Mouse (Mus musculus) testis, adult 2 months (tissue): ENCODE measurements at regions not wholly inside any gene's neighbourhood (a gene's known extent, or its start where the extent isn't known, plus 50 kb on each side); places are given as distances from the start of the nearest gene placed in this dataset.

ENCODE experiments used
- CTCF ChIP-seq: fragments of 200-500 bp; IDR thresholded peaks from 2 replicates; pipeline ENCODE4 v1.5.1; 2012; ENCODE audit warnings: low read depth, mild to moderate bottlenecking, inconsistent platforms, low read length, moderate library complexity; ENCODE audit not compliant: control insufficient read depth, insufficient read depth, insufficient replicate concordance
- POLR2A ChIP-seq: fragments of 200-500 bp; IDR thresholded peaks from 2 replicates; pipeline ENCODE4 v1.6.1; 2012; ENCODE audit warnings: low read depth, mild to moderate bottlenecking, inconsistent platforms, low read length, moderate library complexity; ENCODE audit not compliant: control insufficient read depth

GRCm38 (mm10) chr6:50009339-50009738 lies 100.7 kb upstream of the Mpp6 start:
- no peak for TF ChIP-seq POLR2A
- no peak for TF ChIP-seq CTCF
